Mouse (Mus musculus): ENCODE measurements around the gene Hivep3.

- TF ChIP-seq CTCF (IDR thresholded peaks at IDR 0.05; ENCODE audit: control insufficient read depth, insufficient read depth, insufficient replicate concordance, low read depth, low read length), result no peak
- TF ChIP-seq POLR2A (IDR thresholded peaks at IDR 0.05; ENCODE audit: control insufficient read depth, low read depth, low read length), result no peak
Measured at GRCm38 (mm10) chr4:120128033-120128432, 394.4 kb downstream of the Hivep3 start.
